Mouse (Mus musculus) testis, adult 2 months (tissue): ENCODE data around the gene Exo1.

Source experiments
- CTCF ChIP-seq: fragments of 200-500 bp; IDR thresholded peaks from 2 replicates; pipeline ENCODE4 v1.5.1; 2012; ENCODE audit warnings: low read depth, mild to moderate bottlenecking, inconsistent platforms, low read length, moderate library complexity; ENCODE audit not compliant: control insufficient read depth, insufficient read depth, insufficient replicate concordance
- POLR2A ChIP-seq: fragments of 200-500 bp; IDR thresholded peaks from 2 replicates; pipeline ENCODE4 v1.6.1; 2012; ENCODE audit warnings: low read depth, mild to moderate bottlenecking, inconsistent platforms, low read length, moderate library complexity; ENCODE audit not compliant: control insufficient read depth

DNA sequence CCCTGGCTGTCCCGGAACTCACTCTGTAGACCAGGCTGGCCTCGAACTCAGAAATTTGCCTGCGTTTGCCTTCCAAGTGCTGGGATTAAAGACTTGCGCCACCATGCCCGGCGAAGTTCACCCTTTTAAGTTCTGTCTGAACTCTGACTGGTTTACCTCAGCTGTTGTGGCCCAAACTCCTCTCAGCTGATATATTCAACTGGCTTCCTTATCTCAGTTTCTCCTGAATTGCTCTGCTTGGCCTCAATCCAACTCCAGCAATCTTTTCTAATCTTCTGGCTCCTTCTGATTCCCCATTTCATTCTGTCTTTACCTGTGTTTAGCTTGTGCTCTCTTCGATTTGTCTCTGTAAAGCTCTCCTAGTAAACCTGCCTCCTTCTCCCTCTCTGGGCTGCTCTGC, 62.8 kb downstream of the Exo1 start:
- no peak for TF ChIP-seq POLR2A
- TF ChIP-seq CTCF, result no peak
